Mouse (Mus musculus): ENCODE data around the gene Cpa1. TPM values are rescaled to one million over a fixed set of nuclear protein-coding genes. Genes with fewer than 3 reads are reported as not detected.

Gene Cpa1
- total RNA-seq, 1 experiment, result not detected

GRCm38 (mm10) chr6:30681935-30682900 lies 43.2 kb downstream of the Cpa1 start:
- Histone ChIP-seq H3K9me3 (ENCODE audit: control insufficient read depth, insufficient read depth, low read depth, low read length) (no peaks in the 10 kb centered on the region), H3K9ac (ENCODE audit: insufficient read depth, low read depth, low read length, poor library complexity, severe bottlenecking) (no peak overlapping the region), H3K4me3 (ENCODE audit: insufficient read depth in 1 of 2, low read depth in 1 of 2, low read length in 2 of 2, poor library complexity in 1 of 2, severe bottlenecking in 1 of 2) (no peak overlapping the region), H3K36me3 (ENCODE audit: control insufficient read depth, insufficient read depth, low read length, poor library complexity, severe bottlenecking) (no peaks in the 10 kb centered on the region; the same call in 1 of the 2 replicates), H3K27ac (ENCODE audit: insufficient read depth, low read depth, low read length, poor library complexity, severe bottlenecking) (0 out of 2 replicates have a peak overlapping the region, but pooled peaks have one; percentile 28), H3K4me1 (ENCODE audit: control insufficient read depth in 2 of 2, insufficient read depth in 2 of 2, low read length in 2 of 2, poor library complexity in 1 of 2) (peaks cover 0 to 5% of the 10 kb centered on the region in 2 experiments; a peak in 2 of 4 replicates)
- no peak for TF ChIP-seq HCFC1 (IDR thresholded peaks at IDR 0.05; ENCODE audit: borderline replicate concordance, insufficient read depth, low read length)
- TF ChIP-seq ZNF384 (IDR thresholded peaks at IDR 0.05; ENCODE audit: low read depth, low read length), result no peak
- TF ChIP-seq CHD2 (IDR thresholded peaks at IDR 0.05; ENCODE audit: low read depth, low read length), result no peak
- no peak for TF ChIP-seq MAFK (IDR thresholded peaks at IDR 0.05; ENCODE audit: insufficient read depth, low read depth, low read length)
- TF ChIP-seq ZC3H11A (IDR thresholded peaks at IDR 0.05; ENCODE audit: borderline replicate concordance, low read depth, low read length), result no peak
- no peak for DNase-seq (ENCODE audit: low read depth, low spot score)
- in situ Hi-C loops (cut with MboI; ENCODE audit: low sequenced_read_pairs in 2 of 2, unreplicated experiment in 2 of 2), result no loop called here

- in situ Hi-C loops (cut with MboI; ENCODE audit: low sequenced_read_pairs in 2 of 2, unreplicated experiment in 2 of 2), result no loop called here
- Histone ChIP-seq H3K9ac (ENCODE audit: insufficient read depth, low read depth, low read length, poor library complexity, severe bottlenecking) (no peak overlapping the region), H3K9me3 (ENCODE audit: control insufficient read depth, insufficient read depth, low read depth, low read length) (no peaks in the 10 kb centered on the region), H3K27ac (ENCODE audit: insufficient read depth, low read depth, low read length, poor library complexity, severe bottlenecking) (no peak overlapping the region), H3K36me3 (ENCODE audit: control insufficient read depth, insufficient read depth, low read length, poor library complexity, severe bottlenecking) (no peaks in the 10 kb centered on the region), H3K4me1 (ENCODE audit: control insufficient read depth in 2 of 2, insufficient read depth in 2 of 2, low read length in 2 of 2, poor library complexity in 1 of 2) (peaks cover 0 to 5% of the 10 kb centered on the region in 2 experiments; a peak in 2 of 4 replicates), H3K4me3 (ENCODE audit: insufficient read depth in 1 of 2, low read depth in 1 of 2, low read length in 2 of 2, poor library complexity in 1 of 2, severe bottlenecking in 1 of 2) (no peak overlapping the region)
- TF ChIP-seq HCFC1 (IDR thresholded peaks at IDR 0.05; ENCODE audit: borderline replicate concordance, insufficient read depth, low read length), result no peak
- TF ChIP-seq ZC3H11A (IDR thresholded peaks at IDR 0.05; ENCODE audit: borderline replicate concordance, low read depth, low read length), result no peak
- TF ChIP-seq ZNF384 (IDR thresholded peaks at IDR 0.05; ENCODE audit: low read depth, low read length), result no peak
- no peak for TF ChIP-seq CHD2 (IDR thresholded peaks at IDR 0.05; ENCODE audit: low read depth, low read length)
- no peak for TF ChIP-seq MAFK (IDR thresholded peaks at IDR 0.05; ENCODE audit: insufficient read depth, low read depth, low read length)
- no peak for DNase-seq (ENCODE audit: low read depth, low spot score)
These were observed 45.6 kb downstream of the Cpa1 start for GRCm38 (mm10) chr6:30684570-30684969.

DNA sequence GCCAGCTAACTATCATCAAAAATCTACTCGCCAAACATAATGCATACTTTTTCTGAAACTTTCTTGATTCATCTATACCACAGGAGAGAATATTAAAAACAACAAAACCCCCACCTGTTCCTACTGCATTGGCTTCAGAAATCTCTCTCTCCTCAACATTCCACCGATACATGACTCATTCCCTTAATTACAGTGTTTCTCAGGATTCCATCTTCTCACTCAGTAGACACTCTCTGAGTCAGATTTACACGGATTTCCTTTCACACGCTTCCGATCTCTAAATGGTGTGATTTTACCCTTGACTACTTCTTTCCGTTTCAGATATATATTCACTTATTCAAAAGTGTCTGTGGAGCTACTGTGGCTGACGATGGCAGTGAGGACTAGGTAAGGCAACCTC lies 48.2 kb downstream of the Cpa1 start:
- no peak for DNase-seq (ENCODE audit: low read depth, low spot score)
- Histone ChIP-seq H3K27ac (ENCODE audit: insufficient read depth, low read depth, low read length, poor library complexity, severe bottlenecking) (no peak overlapping the region), H3K4me3 (ENCODE audit: insufficient read depth in 1 of 2, low read depth in 1 of 2, low read length in 2 of 2, poor library complexity in 1 of 2, severe bottlenecking in 1 of 2) (no peak overlapping the region), H3K4me1 (ENCODE audit: control insufficient read depth in 2 of 2, insufficient read depth in 2 of 2, low read length in 2 of 2, poor library complexity in 1 of 2) (peaks cover 0 to 5% of the 10 kb centered on the region in 2 experiments; a peak in 2 of 4 replicates), H3K9ac (ENCODE audit: insufficient read depth, low read depth, low read length, poor library complexity, severe bottlenecking) (no peak overlapping the region), H3K9me3 (ENCODE audit: control insufficient read depth, insufficient read depth, low read depth, low read length) (no peaks in the 10 kb centered on the region), H3K36me3 (ENCODE audit: control insufficient read depth, insufficient read depth, low read length, poor library complexity, severe bottlenecking) (no peaks in the 10 kb centered on the region)
- TF ChIP-seq MAFK (IDR thresholded peaks at IDR 0.05; ENCODE audit: insufficient read depth, low read depth, low read length) (no peak), CHD2 (IDR thresholded peaks at IDR 0.05; ENCODE audit: low read depth, low read length) (no peak), HCFC1 (IDR thresholded peaks at IDR 0.05; ENCODE audit: borderline replicate concordance, insufficient read depth, low read length) (no peak), ZC3H11A (IDR thresholded peaks at IDR 0.05; ENCODE audit: borderline replicate concordance, low read depth, low read length) (no peak), ZNF384 (IDR thresholded peaks at IDR 0.05; ENCODE audit: low read depth, low read length) (no peak)
- in situ Hi-C loops (cut with MboI; ENCODE audit: low sequenced_read_pairs in 2 of 2, unreplicated experiment in 2 of 2), result no loop called here

GRCm38 (mm10) chr6:30692826-30693225 lies 53.8 kb downstream of the Cpa1 start:
- no peak overlapping the region for H3K27ac ChIP-seq (ENCODE audit: insufficient read depth, low read depth, low read length, poor library complexity, severe bottlenecking)
- peak; percentile 12 for DNase-seq (ENCODE audit: low read depth, low spot score)
- H3K4me3 ChIP-seq (ENCODE audit: insufficient read depth in 1 of 2, low read depth in 1 of 2, low read length in 2 of 2, poor library complexity in 1 of 2, severe bottlenecking in 1 of 2), result peak overlapping the region; percentile 66 to 86
- H3K9ac ChIP-seq (ENCODE audit: insufficient read depth, low read depth, low read length, poor library complexity, severe bottlenecking), result peak overlapping the region; percentile 95
- H3K4me1 ChIP-seq (ENCODE audit: control insufficient read depth in 2 of 2, insufficient read depth in 2 of 2, low read length in 2 of 2, poor library complexity in 1 of 2), result peaks cover 2 to 5% of the 10 kb centered on the region in 2 experiments; a peak in 3 of 4 replicates
- in situ Hi-C loops (cut with MboI; ENCODE audit: low sequenced_read_pairs in 2 of 2, unreplicated experiment in 2 of 2), result no loop called here
- TF ChIP-seq MAFK (IDR thresholded peaks at IDR 0.05; ENCODE audit: insufficient read depth, low read depth, low read length) (no peak), ZC3H11A (IDR thresholded peaks at IDR 0.05; ENCODE audit: borderline replicate concordance, low read depth, low read length) (no peak), ZNF384 (IDR thresholded peaks at IDR 0.05; ENCODE audit: low read depth, low read length) (no peak), HCFC1 (IDR thresholded peaks at IDR 0.05; ENCODE audit: borderline replicate concordance, insufficient read depth, low read length) (no peak), CHD2 (IDR thresholded peaks at IDR 0.05; ENCODE audit: low read depth, low read length) (no peak)
- no peaks in the 10 kb centered on the region for H3K9me3 ChIP-seq (ENCODE audit: control insufficient read depth, insufficient read depth, low read depth, low read length)
- no peaks in the 10 kb centered on the region for H3K36me3 ChIP-seq (ENCODE audit: control insufficient read depth, insufficient read depth, low read length, poor library complexity, severe bottlenecking)

Measured in ES-E14 (cell line).